Mouse (Mus musculus) megakaryocyte, embryonic 14.5 days (primary cell): Measurements from ENCODE around the gene Col11a1. TPM values are rescaled to one million over a fixed set of nuclear protein-coding genes. Genes with fewer than 3 reads are reported as not detected.

ENCODE experiments used
- H3K27me3 ChIP-seq: replicated peaks from 2 replicates; pipeline ENCODE3; 2012; ENCODE audit warnings: inconsistent platforms
- H3K36me3 ChIP-seq: replicated peaks from 2 replicates; pipeline ENCODE3; 2012; ENCODE audit warnings: low read length, inconsistent platforms, mixed read lengths
- H3K4me1 ChIP-seq: 2 replicates; pipeline ENCODE4 v1.6.1; 2012; ENCODE audit warnings: inconsistent platforms
- H3K4me3 ChIP-seq: replicated peaks from 2 replicates; pipeline ENCODE3; 2012; ENCODE audit warnings: moderate library complexity, mild to moderate bottlenecking, inconsistent platforms
- H3K9me3 ChIP-seq: 2 replicates; pipeline ENCODE4 v1.6.1; 2012; ENCODE audit warnings: inconsistent platforms
- FLI1 ChIP-seq: IDR thresholded peaks from 2 replicates; pipeline ENCODE4 v1.6.1; 2012; ENCODE audit warnings: low read length, inconsistent platforms, mixed read lengths
- GATA1 ChIP-seq: IDR thresholded peaks from 3 replicates; pipeline ENCODE4 v1.6.1; 2012; ENCODE audit warnings: mixed read lengths, low read length, inconsistent platforms, borderline replicate concordance
- polyA plus RNA-seq: library from polyadenylated mRNA; stranded (reverse); fragments of >175 nt; gene quantifications from 2 replicates; pipeline ENCODE4 v1.2.3, GENCODE M21; 2012; ENCODE audit warnings: low replicate concordance; ENCODE audit not compliant: insufficient read depth

The Col11a1 gene
- not detected in 2 replicates for polyA plus RNA-seq

- Histone ChIP-seq H3K27me3 (peaks cover 23% of the 10 kb centered on the region), H3K4me3 (peak within 1 kb of the TSS; percentile 50), H3K9me3 (peaks cover 5% of the 10 kb centered on the region; the same call in 1 of the 2 replicates), H3K36me3 (no peaks in the 10 kb centered on the region), H3K4me1 (peaks cover 11% of the 10 kb centered on the region)
- TF ChIP-seq GATA1 (no peak), FLI1 (no peak)
Observed at GRCm38 (mm10) chr3:114029971-114030635, at the start of gene Col11a1. Gene Col11a1, plus strand, starts transcription at chr3:114030540.

GRCm38 (mm10) chr3:113990936-113991335 is 39.4 kb upstream of the Col11a1 start:
- Histone ChIP-seq H3K4me1 (no peaks in the 10 kb centered on the region), H3K4me3 (no peak overlapping the region), H3K36me3 (no peaks in the 10 kb centered on the region), H3K27me3 (no peaks in the 10 kb centered on the region), H3K9me3 (no peaks in the 10 kb centered on the region)
- TF ChIP-seq GATA1 (no peak), FLI1 (no peak)

- H3K36me3 ChIP-seq, result no peaks in the 10 kb centered on the region
- H3K27me3 ChIP-seq, result peaks cover 23% of the 10 kb centered on the region
- peaks cover 11% of the 10 kb centered on the region for H3K4me1 ChIP-seq
- H3K4me3 ChIP-seq, result no peak overlapping the region
- peaks cover 5% of the 10 kb centered on the region; the same call in 1 of the 2 replicates for H3K9me3 ChIP-seq
- no peak for TF ChIP-seq FLI1
- TF ChIP-seq GATA1, result no peak
Observed at GRCm38 (mm10) chr3:114030886-114031285, 546 bp downstream of the Col11a1 start.

GRCm38 (mm10) chr3:114031351-114032213 is 1.2 kb downstream of the Col11a1 start:
- H3K4me3 ChIP-seq, result peak overlapping the region; percentile 82
- H3K27me3 ChIP-seq, result peaks cover 23% of the 10 kb centered on the region
- H3K36me3 ChIP-seq, result no peaks in the 10 kb centered on the region
- H3K4me1 ChIP-seq, result peaks cover 11% of the 10 kb centered on the region
- H3K9me3 ChIP-seq, result peaks cover 5% of the 10 kb centered on the region; the same call in 1 of the 2 replicates
- TF ChIP-seq GATA1 (no peak), FLI1 (no peak)

- peaks cover 5% of the 10 kb centered on the region; the same call in 1 of the 2 replicates for H3K9me3 ChIP-seq
- H3K4me3 ChIP-seq, result no peak overlapping the region
- no peaks in the 10 kb centered on the region for H3K36me3 ChIP-seq
- no peak for TF ChIP-seq FLI1
- no peak for TF ChIP-seq GATA1
- peaks cover 23% of the 10 kb centered on the region for H3K27me3 ChIP-seq
- H3K4me1 ChIP-seq, result peaks cover 11% of the 10 kb centered on the region
Observed at GRCm38 (mm10) chr3:114032333-114032732, 2.0 kb downstream of the Col11a1 start.

- no peaks in the 10 kb centered on the region for H3K4me1 ChIP-seq
- no peak for TF ChIP-seq GATA1
- TF ChIP-seq FLI1, result no peak
- H3K36me3 ChIP-seq, result no peaks in the 10 kb centered on the region
- no peak overlapping the region for H3K4me3 ChIP-seq
- H3K9me3 ChIP-seq, result no peaks in the 10 kb centered on the region
- H3K27me3 ChIP-seq, result no peaks in the 10 kb centered on the region
Observed at GRCm38 (mm10) chr3:114052406-114052805, 22.1 kb downstream of the Col11a1 start.

- no peaks in the 10 kb centered on the region for H3K9me3 ChIP-seq
- H3K4me1 ChIP-seq, result no peaks in the 10 kb centered on the region
- TF ChIP-seq FLI1 (no peak), GATA1 (no peak)
- H3K36me3 ChIP-seq, result no peaks in the 10 kb centered on the region
- no peak overlapping the region for H3K4me3 ChIP-seq
- no peaks in the 10 kb centered on the region for H3K27me3 ChIP-seq
Observed at GRCm38 (mm10) chr3:114053501-114053900, 23.2 kb downstream of the Col11a1 start.

- no peaks in the 10 kb centered on the region for H3K36me3 ChIP-seq
- H3K4me3 ChIP-seq, result no peak overlapping the region
- H3K9me3 ChIP-seq, result no peaks in the 10 kb centered on the region
- H3K27me3 ChIP-seq, result no peaks in the 10 kb centered on the region
- no peak for TF ChIP-seq FLI1
- no peak for TF ChIP-seq GATA1
- H3K4me1 ChIP-seq, result no peaks in the 10 kb centered on the region
Observed at GRCm38 (mm10) chr3:114065123-114065522, 34.8 kb downstream of the Col11a1 start.

GRCm38 (mm10) chr3:114065587-114065986 is 35.2 kb downstream of the Col11a1 start:
- H3K36me3 ChIP-seq, result no peaks in the 10 kb centered on the region
- H3K4me1 ChIP-seq, result no peaks in the 10 kb centered on the region
- no peaks in the 10 kb centered on the region for H3K27me3 ChIP-seq
- no peak overlapping the region for H3K4me3 ChIP-seq
- H3K9me3 ChIP-seq, result no peaks in the 10 kb centered on the region
- TF ChIP-seq GATA1 (no peak), FLI1 (no peak)

- H3K36me3 ChIP-seq, result no peaks in the 10 kb centered on the region
- no peak for TF ChIP-seq GATA1
- no peak for TF ChIP-seq FLI1
Observed at GRCm38 (mm10) chr3:114099335-114099734, 69.0 kb downstream of the Col11a1 start.

More at GRCm38 (mm10) chr3:114099335-114099734, 69.0 kb downstream of the Col11a1 start:
- no peaks in the 10 kb centered on the region for H3K9me3 ChIP-seq
- no peaks in the 10 kb centered on the region for H3K4me1 ChIP-seq
- no peaks in the 10 kb centered on the region for H3K27me3 ChIP-seq
- H3K4me3 ChIP-seq, result no peak overlapping the region
